Mouse (Mus musculus) hindbrain, postnatal 0 days (tissue): Measurements from ENCODE around the gene Ercc6l2. TPM values are rescaled to one million over a fixed set of nuclear protein-coding genes. Genes with fewer than 3 reads are reported as not detected.
A peak's percentile ranks its signal among the peaks of the same experiment; 100 is the strongest.

ENCODE experiments used
- ATAC-seq: fragments of 200-750 bp; cut with Nextera tagmentation; 2 replicates; pipeline ENCODE4 v1.8.0; 2017; ENCODE audit warnings: mild to moderate bottlenecking, moderate TSS enrichment, moderate library complexity
- DNase-seq: peaks from one replicate; pipeline ENCODE4 v3.0.0-alpha.2; 2015; ENCODE audit warnings: low spot score
- H3K27ac ChIP-seq: fragments of 300-500 bp; sonication (generic); 2 replicates; pipeline ENCODE4 v1.5.1; 2014; ENCODE audit warnings: mild to moderate bottlenecking
- H3K27me3 ChIP-seq: fragments of 300-500 bp; sonication (generic); 2 replicates; pipeline ENCODE4 v1.6.1; 2014; ENCODE audit warnings: low read length, mixed read lengths; ENCODE audit not compliant: insufficient read depth
- H3K36me3 ChIP-seq: fragments of 300-500 bp; sonication (generic); 2 replicates; pipeline ENCODE4 v1.6.1; 2014; ENCODE audit warnings: low read length, mixed read lengths; ENCODE audit not compliant: insufficient read depth
- H3K4me1 ChIP-seq: fragments of 300-500 bp; sonication (generic); 2 replicates; pipeline ENCODE4 v1.6.1; 2014; ENCODE audit warnings: antibody characterized with exemption, low read length, mixed read lengths; ENCODE audit not compliant: insufficient read depth
- H3K4me2 ChIP-seq: fragments of 300-500 bp; sonication (generic); 2 replicates; pipeline ENCODE4 v1.6.1; 2014; ENCODE audit warnings: low read depth, mild to moderate bottlenecking, low read length, moderate library complexity, mixed read lengths
- H3K4me3 ChIP-seq: fragments of 300-500 bp; sonication (generic); 2 replicates; pipeline ENCODE4 v1.5.1; 2014; ENCODE audit warnings: low read length
- H3K9ac ChIP-seq: fragments of 300-500 bp; sonication (generic); replicated peaks from 2 replicates; pipeline ENCODE4 v1.6.1; 2014; ENCODE audit warnings: mild to moderate bottlenecking, low read length, moderate library complexity, mixed read lengths
- H3K9me3 ChIP-seq: fragments of 300-500 bp; sonication (generic); 2 replicates; pipeline ENCODE4 v1.6.1; 2016; ENCODE audit warnings: low read length, mixed read lengths
- CTCF ChIP-seq: IDR thresholded peaks from 2 replicates; pipeline ENCODE4 v1.5.1; 2016; ENCODE audit warnings: antibody characterized with exemption, control low read depth, low read depth
- WGBS: fragments of 180-500 bp; shearing (Covaris S2); extraction: QIAGEN DNeasy Blood & Tissue Kit; methylation state at CpG from one replicate; pipeline ENCODE4 v1.1.7; 2014; 5-methylcytosine and 5-hydroxymethylcytosine counted together
- polyA plus RNA-seq: library from polyadenylated mRNA; unstranded; fragments of >200 nt; fragmentation: Nextera tagmentation; extraction: Ambion mirVana; gene quantifications from 2 replicates; pipeline ENCODE4 v1.2.1, GENCODE M21; 2015
- total RNA-seq: library from RNA; depleted of rRNA; stranded (reverse); fragments of >200 nt; gene quantifications from 2 replicates; pipeline ENCODE4 v1.2.3, GENCODE M21; 2014

Ercc6l2 gene
- total and polyA plus RNA-seq, 2 experiments from 2014 or later = 9.9 to 11.7 TPM

- no peaks in the 10 kb centered on the region for H3K27me3 ChIP-seq
- no peaks in the 10 kb centered on the region for H3K4me1 ChIP-seq
- 72% methylated on average over 4 of the region's 4 CpGs for whole genome bisulfite sequencing
- no peak overlapping the region for H3K27ac ChIP-seq
- DNase-seq = no peak
- H3K4me2 ChIP-seq = no peak overlapping the region
- TF ChIP-seq CTCF = no peak
- no peak overlapping the region for H3K9ac ChIP-seq
- no peak for ATAC-seq
- no peaks in the 10 kb centered on the region for H3K36me3 ChIP-seq
- no peak overlapping the region for H3K4me3 ChIP-seq
- no peaks in the 10 kb centered on the region for H3K9me3 ChIP-seq
These were observed 64.8 kb downstream of the Ercc6l2 start for GRCm38 (mm10) chr13:63879864-63880141.

- no peak overlapping the region for H3K9ac ChIP-seq
- WGBS = 62% methylated on average over 3 of the region's 3 CpGs
- H3K36me3 ChIP-seq = no peaks in the 10 kb centered on the region
- no peak overlapping the region for H3K4me3 ChIP-seq
- no peak overlapping the region for H3K27ac ChIP-seq
- H3K27me3 ChIP-seq = no peaks in the 10 kb centered on the region
- no peak overlapping the region for H3K4me2 ChIP-seq
- DNase-seq (no peak), ATAC-seq (no peak)
- no peak for TF ChIP-seq CTCF
- H3K9me3 ChIP-seq = no peaks in the 10 kb centered on the region
- no peaks in the 10 kb centered on the region for H3K4me1 ChIP-seq
These were observed 70.5 kb downstream of the Ercc6l2 start for GRCm38 (mm10) chr13:63885532-63885949.

DNA sequence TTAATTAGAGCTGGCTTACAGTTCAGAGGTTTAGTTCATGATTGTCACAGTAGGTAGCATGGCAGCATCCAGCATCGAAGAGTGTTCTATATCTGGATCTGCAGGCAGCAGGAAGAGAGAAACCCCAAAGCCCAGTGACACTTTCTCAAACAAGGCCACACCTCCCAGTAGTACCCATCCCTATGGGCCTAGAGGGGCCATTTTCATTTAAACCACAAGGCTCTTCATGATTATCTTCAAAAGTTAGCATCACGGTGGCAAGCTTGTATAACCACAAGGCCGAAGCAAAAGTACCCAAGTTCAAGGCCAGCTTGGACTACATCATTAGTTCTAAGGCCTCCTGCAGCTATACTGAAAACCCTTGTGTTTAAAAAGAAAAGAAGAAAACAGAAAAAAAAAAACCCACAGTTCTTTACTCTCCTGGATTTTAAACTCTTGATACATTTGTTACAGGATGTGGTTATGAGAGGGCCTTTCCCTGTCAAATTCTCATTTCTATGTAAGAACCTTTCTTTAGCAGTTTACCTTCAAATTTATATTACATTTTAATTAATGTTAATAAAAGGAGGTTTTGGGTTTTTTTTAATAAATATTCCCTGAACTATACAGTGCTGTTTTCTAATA lies 71.5 kb downstream of the Ercc6l2 start:
- ATAC-seq (no peak), DNase-seq (no peak)
- H3K9ac ChIP-seq = no peak overlapping the region
- H3K36me3 ChIP-seq = no peaks in the 10 kb centered on the region
- no peak overlapping the region for H3K4me3 ChIP-seq
- WGBS = 92% methylated on average over 3 of the region's 3 CpGs
- no peak for TF ChIP-seq CTCF
- no peak overlapping the region for H3K27ac ChIP-seq
- no peak overlapping the region for H3K4me2 ChIP-seq
- H3K27me3 ChIP-seq = no peaks in the 10 kb centered on the region
- no peaks in the 10 kb centered on the region for H3K9me3 ChIP-seq
- no peaks in the 10 kb centered on the region for H3K4me1 ChIP-seq

DNA sequence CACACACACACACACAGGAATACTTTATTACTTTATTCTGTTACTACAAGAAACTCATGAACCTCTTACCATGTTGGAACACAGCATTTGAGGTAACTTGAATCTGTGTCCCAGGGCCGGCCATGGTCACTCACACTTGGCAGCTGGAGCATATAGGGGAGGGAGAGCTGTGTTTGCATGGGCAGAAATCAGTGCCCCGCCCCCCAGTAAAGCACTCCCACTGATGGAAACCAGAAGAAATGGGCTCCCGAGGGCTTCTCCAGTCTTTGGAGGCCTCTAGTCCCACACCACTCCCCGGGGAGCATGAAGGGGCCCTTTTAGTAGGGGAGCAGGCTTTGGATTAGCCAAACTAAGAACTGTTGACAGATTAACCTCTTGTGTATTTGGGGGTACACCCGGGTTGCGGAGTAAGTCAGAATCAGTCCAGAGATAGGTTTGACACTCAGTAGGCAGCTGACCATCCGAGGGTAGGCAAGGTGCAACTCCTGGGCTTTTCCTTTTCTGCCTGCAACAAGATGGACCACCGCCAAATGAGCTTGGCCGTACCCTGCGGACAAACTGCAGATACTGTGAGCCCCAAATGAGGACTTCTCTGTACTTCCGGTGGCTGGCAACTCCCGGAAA lies 85.8 kb downstream of the Ercc6l2 start:
- no peak for TF ChIP-seq CTCF
- Histone ChIP-seq H3K36me3 (no peaks in the 10 kb centered on the region), H3K27ac (peak overlapping the region; percentile 65), H3K4me3 (peak overlapping the region; percentile 31), H3K27me3 (no peaks in the 10 kb centered on the region), H3K9me3 (no peaks in the 10 kb centered on the region), H3K4me1 (peaks cover 12% of the 10 kb centered on the region), H3K9ac (peak overlapping the region; percentile 46), H3K4me2 (peak overlapping the region; percentile 81)
- peak; percentile 35 for DNase-seq
- WGBS = 15% methylated on average over 12 of the region's 12 CpGs
- peak; percentile 39 for ATAC-seq

GRCm38 (mm10) chr13:63901303-63901713 lies 86.3 kb downstream of the Ercc6l2 start:
- Histone ChIP-seq H3K36me3 (no peaks in the 10 kb centered on the region), H3K9me3 (no peaks in the 10 kb centered on the region), H3K4me3 (peak overlapping the region; percentile 31), H3K9ac (peak overlapping the region; percentile 46), H3K27ac (peak overlapping the region; percentile 65), H3K4me2 (peak overlapping the region; percentile 81), H3K27me3 (no peaks in the 10 kb centered on the region), H3K4me1 (peaks cover 12% of the 10 kb centered on the region)
- TF ChIP-seq CTCF = peak; percentile 67
- ATAC-seq = peak; percentile 82
- DNase-seq = peak; percentile 87
- 1% methylated on average over 17 of the region's 17 CpGs for WGBS

DNA sequence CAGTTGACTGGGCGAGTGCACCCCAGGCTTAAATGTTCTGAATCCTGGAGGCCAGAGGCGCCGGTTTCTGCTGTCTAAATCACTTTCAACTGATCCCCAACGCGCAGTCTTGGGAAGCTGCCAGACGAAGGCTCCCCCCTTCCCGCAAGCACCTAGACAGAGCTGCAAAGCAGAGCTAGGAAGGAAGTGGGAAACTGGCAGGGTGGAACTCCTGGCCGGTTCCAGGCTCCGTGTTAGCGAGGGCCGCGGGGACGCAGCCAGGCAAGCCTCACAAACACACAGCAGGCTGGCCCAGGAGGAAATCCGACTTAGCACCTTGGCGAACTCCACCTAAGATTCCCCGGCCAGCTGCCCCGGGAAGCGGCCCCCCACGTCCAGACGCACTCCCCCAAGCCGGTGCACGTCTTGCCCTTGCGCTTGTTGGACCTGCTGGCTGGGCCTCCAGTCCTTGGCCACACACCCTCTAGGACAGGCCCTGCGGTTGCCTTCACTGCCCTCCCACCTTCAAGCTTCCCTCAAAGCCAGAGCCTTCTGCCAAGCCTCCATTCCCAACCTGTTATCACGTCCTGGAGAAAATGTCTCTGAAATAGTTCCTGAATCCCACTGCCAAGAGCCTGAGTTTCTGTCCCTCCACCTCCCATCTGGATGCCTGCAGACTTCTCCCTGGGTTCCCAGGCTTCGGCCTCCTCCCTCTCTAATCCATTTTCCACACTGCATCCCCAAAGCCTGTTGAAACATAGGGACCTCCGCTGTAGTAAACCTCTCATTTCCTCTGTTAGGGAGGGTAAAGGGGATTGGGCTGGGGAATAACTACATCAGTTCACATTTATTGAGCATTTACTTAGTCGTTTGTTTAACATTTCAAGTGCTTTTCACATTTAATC lies 86.9 kb downstream of the Ercc6l2 start:
- TF ChIP-seq CTCF = no peak
- H3K9me3 ChIP-seq = no peaks in the 10 kb centered on the region
- peak overlapping the region; percentile 46 for H3K9ac ChIP-seq
- peak overlapping the region; percentile 65 for H3K27ac ChIP-seq
- H3K4me1 ChIP-seq = peaks cover 12% of the 10 kb centered on the region
- 11% methylated on average over 28 of the region's 28 CpGs for WGBS
- peak overlapping the region; percentile 31 for H3K4me3 ChIP-seq
- no peaks in the 10 kb centered on the region for H3K36me3 ChIP-seq
- H3K4me2 ChIP-seq = peak overlapping the region; percentile 81
- no peaks in the 10 kb centered on the region for H3K27me3 ChIP-seq
- peak; percentile 66 for DNase-seq
- ATAC-seq = peak; percentile 73
